34 mouse cellular contexts compared by ENCODE assay signal in the genomic region with DNA sequence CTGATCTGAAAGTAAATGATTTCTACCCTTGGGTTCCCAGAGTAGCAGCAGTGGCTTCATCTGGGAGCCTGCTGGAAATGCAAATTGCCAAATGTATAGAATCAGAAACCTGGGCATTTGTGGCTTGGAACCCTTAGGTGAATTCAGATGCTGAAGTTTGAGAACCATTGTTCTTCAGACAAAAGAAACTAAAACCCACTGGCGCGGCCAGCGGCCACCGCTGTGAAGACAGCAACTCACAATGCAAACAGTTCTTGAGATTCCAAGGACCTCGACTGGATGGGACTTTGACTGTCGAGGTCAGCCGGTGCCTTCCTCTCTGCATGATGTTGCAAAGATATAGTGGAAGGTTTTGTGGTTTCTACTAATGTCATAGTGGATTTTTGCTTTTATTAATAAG. TPM values are rescaled to one million over a fixed set of nuclear protein-coding genes. Genes with fewer than 3 reads are reported as not detected.
DNase-seq lines count a peak whose midpoint lies in the region; ATAC-seq and TF ChIP-seq lines count a peak whose summit lies in the region.
"Had no signal": no experiment of that assay in that cellular context is flagged by ENCODE, and none has a peak within 500 bp of the region (broad histone marks: within the 10 kb centered on the region; RNA-seq: fewer than 3 reads in every experiment).

No protein-coding gene starts in this region.

- no peak for ATAC-seq in midbrain, postnatal 0 days (ENCODE audit: low FRiP score)
- ATAC-seq in forebrain, embryonic 14.5 days = no peak
- ATAC-seq: CD4-positive, CD25-positive, alpha-beta regulatory T cell, adult 4 months; forebrain, embryonic 16.5 days; intestine, postnatal 0 days; lung, postnatal 0 days; midbrain, embryonic 15.5 days; Patski had no signal

- no peak overlapping the region for H3K4me2 ChIP-seq in midbrain, postnatal 0 days (ENCODE audit: low read depth, low read length, poor library complexity, severe bottlenecking)
- peak overlapping the region; percentile 18 for H3K4me2 ChIP-seq in myocyte (ENCODE audit: low read depth)
- no peak overlapping the region for H3K4me2 ChIP-seq in forebrain, embryonic 14.5 days (ENCODE audit: low read length)
- H3K4me2 ChIP-seq: embryonic facial prominence, embryonic 12.5 days; heart, embryonic 13.5 days; hindbrain, embryonic 13.5 days; limb, embryonic 15.5 days; liver, embryonic 13.5 days; midbrain, embryonic 15.5 days; neural tube, embryonic 12.5 days had no signal

- TF ChIP-seq POLR2A in myocyte (IDR thresholded peaks at IDR 0.05; ENCODE audit: insufficient read length, low read depth) = no peak

- no peaks in the 10 kb centered on the region for H3K36me3 ChIP-seq in midbrain, embryonic 10.5 days
- H3K36me3 ChIP-seq in midbrain, postnatal 0 days (ENCODE audit: insufficient read depth, low read length) = peaks cover 6% of the 10 kb centered on the region; the same call in 1 of the 2 replicates
- no peaks in the 10 kb centered on the region for H3K36me3 ChIP-seq in myocyte (ENCODE audit: control insufficient read depth, insufficient read depth)
- peaks cover 2% of the 10 kb centered on the region; the same call in 1 of the 2 replicates for H3K36me3 ChIP-seq in forebrain, embryonic 14.5 days (ENCODE audit: control insufficient read depth, insufficient read depth, low read length)
- H3K36me3 ChIP-seq: embryonic facial prominence, embryonic 12.5 days; G1E; heart, embryonic 13.5 days; limb, embryonic 10.5 days; limb, embryonic 15.5 days; liver, embryonic 13.5 days; neural tube, embryonic 12.5 days had no signal

- no peak for TF ChIP-seq CTCF in midbrain, postnatal 0 days (IDR thresholded peaks at IDR 0.05)

- WGBS in midbrain, embryonic 10.5 days = 5% methylated on average over 7 of the region's 7 CpGs
- 9% methylated on average over 7 of the region's 7 CpGs for WGBS in midbrain, postnatal 0 days
- 2% methylated on average over 7 of the region's 7 CpGs for WGBS in forebrain, embryonic 14.5 days

- no peaks in the 10 kb centered on the region for H3K27me3 ChIP-seq in midbrain, embryonic 10.5 days (ENCODE audit: low read depth, poor library complexity, severe bottlenecking)
- H3K27me3 ChIP-seq in midbrain, postnatal 0 days (ENCODE audit: insufficient read depth, low read length) = no peaks in the 10 kb centered on the region
- H3K27me3 ChIP-seq in myocyte (ENCODE audit: control insufficient read depth, insufficient read depth, insufficient read length) = peaks cover 2% of the 10 kb centered on the region
- no peaks in the 10 kb centered on the region for H3K27me3 ChIP-seq in forebrain, embryonic 14.5 days (replicated peaks; ENCODE audit: control insufficient read depth, insufficient read depth, low read length)
- H3K27me3 ChIP-seq: embryonic facial prominence, embryonic 12.5 days; heart, embryonic 13.5 days; hindbrain, embryonic 13.5 days; limb, embryonic 15.5 days; liver, embryonic 13.5 days; midbrain, embryonic 15.5 days; neural tube, embryonic 12.5 days; Patski had no signal

- no peaks in the 10 kb centered on the region for H3K9me3 ChIP-seq in midbrain, embryonic 10.5 days (replicated peaks)
- no peaks in the 10 kb centered on the region for H3K9me3 ChIP-seq in midbrain, postnatal 0 days (ENCODE audit: low read length)
- H3K9me3 ChIP-seq in forebrain, embryonic 14.5 days (replicated peaks; ENCODE audit: control insufficient read depth, low read length) = no peaks in the 10 kb centered on the region
- H3K9me3 ChIP-seq: embryonic facial prominence, embryonic 12.5 days; G1E; heart, embryonic 13.5 days; hindbrain, embryonic 13.5 days; limb, embryonic 10.5 days; limb, embryonic 15.5 days; liver, embryonic 13.5 days; midbrain, embryonic 15.5 days; neural tube, embryonic 12.5 days had no signal

- no peak overlapping the region for H3K4me3 ChIP-seq in midbrain, embryonic 10.5 days
- H3K4me3 ChIP-seq in midbrain, postnatal 0 days (ENCODE audit: low read depth, low read length) = no peak overlapping the region
- no peak overlapping the region for H3K4me3 ChIP-seq in myocyte
- H3K4me3 ChIP-seq in forebrain, embryonic 14.5 days (ENCODE audit: low read depth, low read length) = no peak overlapping the region
- H3K4me3 ChIP-seq: embryonic facial prominence, embryonic 12.5 days; heart, embryonic 13.5 days; hindbrain, embryonic 13.5 days; limb, embryonic 10.5 days; limb, embryonic 15.5 days; liver, embryonic 13.5 days; midbrain, embryonic 15.5 days; neural tube, embryonic 12.5 days had no signal

- peaks cover 7% of the 10 kb centered on the region for H3K4me1 ChIP-seq in midbrain, embryonic 10.5 days
- no peaks in the 10 kb centered on the region for H3K4me1 ChIP-seq in midbrain, postnatal 0 days (ENCODE audit: insufficient read depth, low read length)
- no peaks in the 10 kb centered on the region for H3K4me1 ChIP-seq in forebrain, embryonic 14.5 days (ENCODE audit: control insufficient read depth, insufficient read depth, low read length)
- H3K4me1 ChIP-seq: embryonic facial prominence, embryonic 12.5 days; heart, embryonic 13.5 days; hindbrain, embryonic 13.5 days; limb, embryonic 10.5 days; limb, embryonic 15.5 days; liver, embryonic 13.5 days; midbrain, embryonic 15.5 days; neural tube, embryonic 12.5 days had no signal

- H3K9ac ChIP-seq in midbrain, postnatal 0 days (replicated peaks; ENCODE audit: low read length, poor library complexity, severe bottlenecking) = no peak overlapping the region
- H3K9ac ChIP-seq in forebrain, embryonic 14.5 days (ENCODE audit: low read length) = no peak overlapping the region
- H3K9ac ChIP-seq: embryonic facial prominence, embryonic 12.5 days; heart, embryonic 13.5 days; hindbrain, embryonic 13.5 days; limb, embryonic 15.5 days; liver, embryonic 13.5 days; midbrain, embryonic 15.5 days; neural tube, embryonic 12.5 days had no signal

- no peak overlapping the region for H3K27ac ChIP-seq in midbrain, embryonic 10.5 days (replicated peaks)
- no peak overlapping the region for H3K27ac ChIP-seq in midbrain, postnatal 0 days (ENCODE audit: low read depth, low read length)
- no peak overlapping the region for H3K27ac ChIP-seq in forebrain, embryonic 14.5 days (ENCODE audit: low read depth, low read length)
- H3K27ac ChIP-seq: embryonic facial prominence, embryonic 12.5 days; heart, embryonic 13.5 days; hindbrain, embryonic 13.5 days; limb, embryonic 10.5 days; limb, embryonic 15.5 days; liver, embryonic 13.5 days; macrophage; midbrain, embryonic 15.5 days; neural tube, embryonic 12.5 days had no signal

- no peaks in the 10 kb centered on the region for H3K79me2 ChIP-seq in myocyte (ENCODE audit: control insufficient read depth, insufficient read depth)

- peak; percentile 21 for DNase-seq in midbrain, embryonic 10.5 days (ENCODE audit: low spot score)
- DNase-seq in midbrain, postnatal 0 days (ENCODE audit: low spot score) = no peak
- peak; percentile 7 for DNase-seq in Muller cell, postnatal 12 days (ENCODE audit: inconsistent ontology term)
- DNase-seq in spleen, postnatal 4 days (ENCODE audit: low spot score in 2 of 2) = no peak
- DNase-seq in forebrain, embryonic 14.5 days (ENCODE audit: low spot score) = no peak
- no peak for DNase-seq in lung, postnatal 4 days
- DNase-seq: adrenal gland, postnatal 25 days; cerebellum, adult 11-12 months; cerebellum, postnatal 10 days; heart, postnatal 14 days; kidney, adult 9 months; kidney, postnatal 10 days; layer of hippocampus, adult 9-11 months; liver, embryonic 13.5 days; lung, adult 18-20 months; right cerebral cortex, postnatal 25 days; thymus, adult 2 months; thymus, postnatal 36 days had no signal

- H3ac ChIP-seq in myocyte (ENCODE audit: control insufficient read depth, insufficient read length) = no peak overlapping the region

TF ChIP-seq in myocyte, 11 proteins besides CTCF, POLR2A, EP300 and RAD21:
- no peak for TF ChIP-seq TCF3 (IDR thresholded peaks at IDR 0.05; ENCODE audit: insufficient read length, low read depth)
- no peak for TF ChIP-seq TCF12 (IDR thresholded peaks at IDR 0.05; ENCODE audit: insufficient read depth, poor library complexity, severe bottlenecking)
- no peak for TF ChIP-seq MYOD1 (IDR thresholded peaks at IDR 0.05; ENCODE audit: control insufficient read depth in 1 of 3, insufficient read length in 2 of 3, low read depth in 2 of 3)
- no peak for TF ChIP-seq SRF (IDR thresholded peaks at IDR 0.05; ENCODE audit: control insufficient read depth, insufficient read length, low read depth)
- TF ChIP-seq E2F4 (IDR thresholded peaks at IDR 0.05; ENCODE audit: insufficient read depth) = no peak
- TF ChIP-seq MYOG (IDR thresholded peaks at IDR 0.05; ENCODE audit: control insufficient read depth in 1 of 3, insufficient read depth in 1 of 3, insufficient read length in 2 of 3, low read depth in 2 of 3) = no peak
- TF ChIP-seq REST (IDR thresholded peaks at IDR 0.05; ENCODE audit: insufficient read depth, insufficient read length) = no peak
- no peak for TF ChIP-seq USF1 (IDR thresholded peaks at IDR 0.05; ENCODE audit: low read depth)
- no peak for TF ChIP-seq CEBPB (IDR thresholded peaks at IDR 0.05; ENCODE audit: insufficient read depth, poor library complexity, severe bottlenecking)
- no peak for TF ChIP-seq POLR2AphosphoS2 (IDR thresholded peaks at IDR 0.05; ENCODE audit: insufficient read length, low read depth)

RNA-seq across cellular contexts. Expression of a gene that starts 38.3 kb away (rescaled TPM):
- 14.7 and 14.8 TPM in 2 replicates for polyA plus RNA-seq in midbrain, embryonic 10.5 days (2016; fragmentation: Nextera tagmentation; extraction: Ambion mirVana)
- 5.8 and 5.9 TPM in 2 replicates for total RNA-seq in midbrain, postnatal 0 days (2014; rRNA removed)
- polyA plus RNA-seq in midbrain, postnatal 0 days (2015; fragmentation: Nextera tagmentation; extraction: Ambion mirVana) = 10.1 and 10.4 TPM in 2 replicates
- 9.7 TPM for polyA plus RNA-seq in myocyte (2012; fragmentation: generic; extraction: Trizol)
- 7.7 and 7.8 TPM in 2 replicates for polyA plus RNA-seq in forebrain, embryonic 14.5 days (2014; fragmentation: Nextera tagmentation; extraction: Ambion mirVana)
- total RNA-seq: G1E; megakaryocyte-erythroid progenitor cell, adult 5-6 weeks had no signal
- polyA plus RNA-seq: CD4-positive, CD25-positive, alpha-beta regulatory T cell, adult 4 months; G1E had no signal

Comparison
In these comparisons a context has a peak if more than half of its experiments do, and no peak if none do; other contexts are left out.
1. DNase-seq: peak in midbrain, embryonic 10.5 days (single experiment) and Muller cell, postnatal 12 days (single experiment); none in midbrain, postnatal 0 days (single experiment), spleen, postnatal 4 days (0 of 2), forebrain, embryonic 14.5 days (single experiment) and lung, postnatal 4 days (0 of 2).